In the genomic region with DNA sequence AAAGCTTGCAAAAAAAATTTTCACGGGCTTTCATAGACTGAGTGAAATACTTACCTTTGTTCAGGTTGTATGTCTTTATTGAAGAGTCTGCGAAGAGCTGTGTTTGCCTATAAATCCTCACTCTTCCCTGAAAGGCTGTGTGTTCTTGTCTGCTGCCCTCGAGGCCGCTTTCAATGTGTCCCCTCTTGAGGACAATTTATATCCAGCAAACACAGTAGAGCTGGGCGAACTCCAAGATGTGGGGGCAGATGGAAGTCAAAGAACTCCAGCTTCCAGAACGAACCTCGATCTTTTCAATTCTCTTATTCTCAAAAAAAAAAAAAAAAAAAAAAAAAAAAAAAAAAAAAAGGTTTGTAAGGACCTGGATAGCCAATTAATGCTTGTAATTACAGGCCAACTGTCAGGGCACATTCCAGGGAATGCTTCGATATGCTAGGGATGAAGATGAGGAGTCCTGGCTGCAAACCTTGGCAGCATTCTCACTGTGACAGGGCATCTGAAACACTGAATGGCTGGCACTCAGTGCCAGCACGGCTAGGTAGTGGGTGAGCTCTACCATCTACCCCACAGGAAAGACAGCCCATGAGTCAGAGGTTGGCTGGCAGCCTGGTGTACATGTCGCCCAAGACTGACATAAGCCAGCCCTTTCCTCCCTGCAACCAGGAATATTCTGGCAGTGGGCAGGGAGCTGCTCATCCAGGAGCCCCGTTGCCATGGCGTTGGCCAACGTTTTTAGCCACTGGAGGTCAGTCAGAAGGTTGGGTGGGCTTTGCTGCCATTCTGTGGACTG, we compare ENCODE assay signal across 9 mouse cellular contexts. TPM values are rescaled to one million over a fixed set of nuclear protein-coding genes. Genes with fewer than 3 reads are reported as not detected.
DNase-seq lines count a peak whose midpoint lies in the region; ATAC-seq and TF ChIP-seq lines count a peak whose summit lies in the region.
"Had no signal": no experiment of that assay in that cellular context is flagged by ENCODE, and none has a peak within 500 bp of the region (broad histone marks: within the 10 kb centered on the region; RNA-seq: fewer than 3 reads in every experiment).

Gene Hdac4 (minus strand): TSS at position 340 of the 790 bp plus-strand sequence.

- no peak for TF ChIP-seq POLR2A in MEL (IDR thresholded peaks at IDR 0.05; ENCODE audit: control insufficient read depth in 1 of 2, insufficient read depth in 1 of 2, low read depth in 1 of 2, low read length in 2 of 2, poor library complexity in 1 of 2)

- no peak within 1 kb of the TSS for H3K4me2 ChIP-seq in kidney, embryonic 14.5 days (replicated peaks; ENCODE audit: low read depth, low read length)
- no peak within 1 kb of the TSS for H3K4me2 ChIP-seq in midbrain, embryonic 12.5 days (replicated peaks)
- H3K4me2 ChIP-seq: liver, embryonic 13.5 days had no signal

- no peak for TF ChIP-seq CTCF in MEL (IDR thresholded peaks at IDR 0.05 in 2 of 3, conservative IDR thresholded peaks at IDR 0.05 in 1 of 3; ENCODE audit: control insufficient read depth in 1 of 3, insufficient read depth in 1 of 3, low read depth in 2 of 3, low read length in 3 of 3, poor library complexity in 1 of 3, severe bottlenecking in 1 of 3)

- no peak for TF ChIP-seq RAD21 in MEL (IDR thresholded peaks at IDR 0.05; ENCODE audit: low read depth, low read length)

- ATAC-seq in kidney, embryonic 14.5 days (ENCODE audit: low FRiP score, low TSS enrichment) = no peak
- no peak for ATAC-seq in inflammation-experienced regulatory T-cells, adult 6 months
- ATAC-seq in midbrain, embryonic 12.5 days (ENCODE audit: low FRiP score, low read depth) = no peak

- no peaks in the 10 kb centered on the region for H3K79me2 ChIP-seq in MEL (ENCODE audit: control insufficient read depth, insufficient read depth, low read length, poor library complexity)

- no peak within 1 kb of the TSS for H3K4me3 ChIP-seq in kidney, embryonic 14.5 days (ENCODE audit: low read length)
- H3K4me3 ChIP-seq in MEL (ENCODE audit: control insufficient read depth in 1 of 2, insufficient read depth in 1 of 2, low read depth in 2 of 2, low read length in 2 of 2) = no peak within 1 kb of the TSS
- H3K4me3 ChIP-seq in midbrain, embryonic 12.5 days = no peak within 1 kb of the TSS
- H3K4me3 ChIP-seq: liver, embryonic 13.5 days had no signal

- no peaks in the 10 kb centered on the region for H3K27me3 ChIP-seq in kidney, embryonic 14.5 days (ENCODE audit: control insufficient read depth, insufficient read depth, low read length)
- H3K27me3 ChIP-seq in MEL (ENCODE audit: control insufficient read depth in 1 of 2, insufficient read depth in 2 of 2, low read length in 2 of 2) = peaks cover 0 to 7% of the 10 kb centered on the region in 2 experiments; a peak in 2 of 4 replicates
- H3K27me3 ChIP-seq in midbrain, embryonic 12.5 days = peaks cover 6% of the 10 kb centered on the region; the same call in 1 of the 2 replicates
- H3K27me3 ChIP-seq: liver, embryonic 13.5 days had no signal

- H3K9ac ChIP-seq in kidney, embryonic 14.5 days (ENCODE audit: low read depth, low read length) = no peak within 1 kb of the TSS
- H3K9ac ChIP-seq in MEL (ENCODE audit: control insufficient read depth, low read depth, low read length, poor library complexity, severe bottlenecking) = no peak within 1 kb of the TSS
- no peak within 1 kb of the TSS for H3K9ac ChIP-seq in midbrain, embryonic 12.5 days (replicated peaks)
- H3K9ac ChIP-seq: liver, embryonic 13.5 days had no signal

- no peak for DNase-seq in kidney, postnatal 25 days
- DNase-seq in MEL (ENCODE audit: low read depth, low spot score) = no peak
- peak; percentile 92 to 96 for DNase-seq in cerebellum, postnatal 25 days
- peak in 1 of 2 experiments; percentile 44 for DNase-seq in gastrocnemius, postnatal 4 days (ENCODE audit: low spot score in 2 of 2)
- no peak for DNase-seq in thymus, postnatal 14 days
- DNase-seq: liver, embryonic 13.5 days had no signal

- H3K36me3 ChIP-seq in kidney, embryonic 14.5 days (ENCODE audit: control insufficient read depth, insufficient read depth, low read length) = no peaks in the 10 kb centered on the region
- no peaks in the 10 kb centered on the region for H3K36me3 ChIP-seq in MEL (ENCODE audit: control insufficient read depth in 1 of 2, insufficient read depth in 2 of 2, low read length in 2 of 2)
- no peaks in the 10 kb centered on the region for H3K36me3 ChIP-seq in midbrain, embryonic 12.5 days
- H3K36me3 ChIP-seq: liver, embryonic 13.5 days had no signal

- H3K4me1 ChIP-seq in kidney, embryonic 14.5 days (ENCODE audit: control insufficient read depth, insufficient read depth, low read length) = peaks cover 3% of the 10 kb centered on the region; the same call in 1 of the 2 replicates
- H3K4me1 ChIP-seq in MEL (ENCODE audit: control insufficient read depth in 1 of 2, insufficient read depth in 2 of 2, low read length in 2 of 2) = no peaks in the 10 kb centered on the region
- no peaks in the 10 kb centered on the region for H3K4me1 ChIP-seq in midbrain, embryonic 12.5 days
- H3K4me1 ChIP-seq: liver, embryonic 13.5 days had no signal

- no peak for TF ChIP-seq EP300 in MEL (IDR thresholded peaks at IDR 0.05; ENCODE audit: low read depth in 1 of 2, low read length in 2 of 2)

- no peak within 1 kb of the TSS for H3K27ac ChIP-seq in kidney, embryonic 14.5 days (ENCODE audit: low read depth, low read length)
- H3K27ac ChIP-seq in MEL (ENCODE audit: control insufficient read depth, low read depth, low read length) = no peak within 1 kb of the TSS
- no peak within 1 kb of the TSS for H3K27ac ChIP-seq in midbrain, embryonic 12.5 days (replicated peaks)
- H3K27ac ChIP-seq: liver, embryonic 13.5 days had no signal

- H3K9me3 ChIP-seq in kidney, embryonic 14.5 days (ENCODE audit: control insufficient read depth, low read length) = no peaks in the 10 kb centered on the region
- H3K9me3 ChIP-seq in MEL (replicated peaks; ENCODE audit: insufficient read depth, low read length) = no peaks in the 10 kb centered on the region
- no peaks in the 10 kb centered on the region for H3K9me3 ChIP-seq in midbrain, embryonic 12.5 days
- H3K9me3 ChIP-seq: liver, embryonic 13.5 days had no signal

- WGBS in kidney, embryonic 14.5 days = 50% methylated on average over 13 of the region's 13 CpGs
- 70% methylated on average over 13 of the region's 13 CpGs for WGBS in midbrain, embryonic 12.5 days

TF ChIP-seq in MEL, 35 proteins besides CTCF, POLR2A, EP300 and RAD21:
- TF ChIP-seq ZNF384 (IDR thresholded peaks at IDR 0.05; ENCODE audit: low read depth, low read length) (no peak), TAL1 (IDR thresholded peaks at IDR 0.05; ENCODE audit: low read length) (no peak), GATA1 (IDR thresholded peaks at IDR 0.05; ENCODE audit: low read depth, low read length) (no peak), UBTF (IDR thresholded peaks at IDR 0.05; ENCODE audit: borderline replicate concordance, insufficient read depth, low read depth, low read length) (no peak), MEF2A (IDR thresholded peaks at IDR 0.05; ENCODE audit: extremely low read depth, insufficient replicate concordance, low read depth, low read length, poor library complexity, severe bottlenecking) (no peak), POLR2AphosphoS5 (IDR thresholded peaks at IDR 0.05; ENCODE audit: borderline replicate concordance, low read depth, low read length) (no peak), RCOR1 (IDR thresholded peaks at IDR 0.05; ENCODE audit: low read depth, low read length) (no peak)

RNA-seq across cellular contexts. Expression of gene Hdac4, which starts in this region (rescaled TPM):
- 20.6 and 22.0 TPM in 2 replicates for polyA plus RNA-seq in kidney, embryonic 14.5 days (2014; fragmentation: Nextera tagmentation; extraction: Ambion mirVana)
- 12.3 and 12.6 TPM in 2 replicates for total RNA-seq in MEL (2012; rRNA removed)
- polyA plus RNA-seq in MEL (2012; ENCODE audit: insufficient read depth in 1 of 2, insufficient read length in 2 of 2, low read depth in 1 of 2, low replicate concordance in 2 of 2, missing spikeins in 1 of 2) = 10 to 100 TPM; 11.0 to 19.5 TPM
- total RNA-seq in gastrocnemius, postnatal 4 days (2021) = 10 to 100 TPM; 59.1 to 62.9 TPM
- 10 to 100 TPM; 42.9 to 75.8 (median 72.7) TPM for polyA plus RNA-seq in inflammation-experienced regulatory T-cells, adult 6 months (2017; shearing (Covaris generic))
- polyA plus RNA-seq in midbrain, embryonic 12.5 days (2016; fragmentation: Nextera tagmentation; extraction: Ambion mirVana) = 25.2 and 26.9 TPM in 2 replicates

Comparison
In these comparisons a context has a peak if more than half of its experiments do, and no peak if none do; other contexts are left out.
1. DNase-seq: peak in cerebellum, postnatal 25 days (2 of 2); none in kidney, postnatal 25 days (0 of 2), MEL (single experiment) and thymus, postnatal 14 days (single experiment).